Mouse (Mus musculus): ENCODE results near the gene Phyhd1. TPM values are rescaled to one million over a fixed set of nuclear protein-coding genes. Genes with fewer than 3 reads are reported as not detected.

Gene Phyhd1
- polyA plus RNA-seq, 1 experiment from 2014 or later = 18.9 TPM

DNA sequence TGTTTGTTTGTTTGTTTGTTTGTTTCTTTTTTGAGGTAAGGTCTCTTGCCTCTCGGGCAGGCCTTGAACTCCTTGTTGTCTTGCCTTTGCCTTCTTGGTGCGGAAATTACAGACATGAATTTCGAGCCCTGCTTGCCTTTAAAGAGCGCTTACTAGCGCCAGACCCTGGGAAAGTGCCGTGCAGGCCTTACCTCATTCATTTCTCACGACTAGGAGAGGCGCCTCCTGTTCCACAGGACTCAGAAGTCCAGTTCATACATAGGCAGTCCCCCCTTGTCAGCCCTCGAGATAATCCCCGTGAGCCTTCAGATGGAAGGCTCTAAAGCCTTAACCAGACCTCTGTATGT lies 21.0 kb downstream of the Phyhd1 start:
- Histone ChIP-seq H3K4me3 (replicated peaks; ENCODE audit: low read depth, low read length) (peak overlapping the region; percentile 96), H3K27ac (0 out of 2 replicates have a peak overlapping the region, but pooled peaks have one; percentile 63), H3K9ac (ENCODE audit: low read depth, low read length) (peak overlapping the region; percentile 87), H3K27me3 (ENCODE audit: insufficient read depth, low read length) (no peaks in the 10 kb centered on the region), H3K36me3 (ENCODE audit: insufficient read depth, low read length) (no peaks in the 10 kb centered on the region), H3K4me1 (replicated peaks; ENCODE audit: insufficient read depth, low read length) (peaks cover 19% of the 10 kb centered on the region), H3K9me3 (replicated peaks; ENCODE audit: low read length) (no peaks in the 10 kb centered on the region), H3K4me2 (ENCODE audit: low read length) (peak overlapping the region; percentile 93)
- WGBS = 1% methylated on average over 10 of the region's 10 CpGs
- DNase-seq (ENCODE audit: low spot score) (peak; percentile 63), ATAC-seq (replicated peaks; ENCODE audit: low FRiP score, low read depth) (no peak)
- TF ChIP-seq CTCF (IDR thresholded peaks at IDR 0.05; ENCODE audit: low read depth) = peak; percentile 12; the same call in 1 of the 2 replicates

DNA sequence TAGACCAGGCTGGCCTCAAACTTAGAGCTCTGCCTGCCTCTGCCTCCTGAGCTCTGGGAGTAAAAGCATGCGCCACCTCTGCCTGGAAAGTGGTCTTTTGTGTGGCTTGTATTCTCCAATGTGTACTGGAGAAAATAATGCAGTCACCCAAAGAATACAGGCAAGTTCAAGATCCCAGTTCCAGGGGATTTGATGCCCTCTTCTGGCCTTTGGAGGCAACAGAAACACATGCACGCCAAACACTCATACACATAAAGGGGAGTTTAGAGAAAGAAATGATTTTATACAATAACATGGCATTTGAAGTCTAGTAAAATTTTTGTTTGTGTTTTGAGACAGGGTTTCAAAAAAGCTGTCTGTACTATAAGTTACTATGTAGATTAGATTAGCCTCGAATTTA lies 33.5 kb downstream of the Phyhd1 start:
- H3K4me1 ChIP-seq (replicated peaks; ENCODE audit: insufficient read depth, low read length) = no peaks in the 10 kb centered on the region
- H3K36me3 ChIP-seq (ENCODE audit: insufficient read depth, low read length) = peaks cover 37% of the 10 kb centered on the region
- H3K9me3 ChIP-seq (replicated peaks; ENCODE audit: low read length) = no peaks in the 10 kb centered on the region
- no peak overlapping the region for H3K4me2 ChIP-seq (ENCODE audit: low read length)
- 83% methylated on average over 3 of the region's 3 CpGs for WGBS
- TF ChIP-seq CTCF (IDR thresholded peaks at IDR 0.05; ENCODE audit: low read depth) = peak; percentile 54; the same call in 1 of the 2 replicates
- no peak overlapping the region for H3K4me3 ChIP-seq (replicated peaks; ENCODE audit: low read depth, low read length)
- DNase-seq (ENCODE audit: low spot score) = peak; percentile 15
- no peak for ATAC-seq (replicated peaks; ENCODE audit: low FRiP score, low read depth)
- no peak overlapping the region for H3K27ac ChIP-seq
- no peak overlapping the region for H3K9ac ChIP-seq (ENCODE audit: low read depth, low read length)
- H3K27me3 ChIP-seq (ENCODE audit: insufficient read depth, low read length) = no peaks in the 10 kb centered on the region

DNA sequence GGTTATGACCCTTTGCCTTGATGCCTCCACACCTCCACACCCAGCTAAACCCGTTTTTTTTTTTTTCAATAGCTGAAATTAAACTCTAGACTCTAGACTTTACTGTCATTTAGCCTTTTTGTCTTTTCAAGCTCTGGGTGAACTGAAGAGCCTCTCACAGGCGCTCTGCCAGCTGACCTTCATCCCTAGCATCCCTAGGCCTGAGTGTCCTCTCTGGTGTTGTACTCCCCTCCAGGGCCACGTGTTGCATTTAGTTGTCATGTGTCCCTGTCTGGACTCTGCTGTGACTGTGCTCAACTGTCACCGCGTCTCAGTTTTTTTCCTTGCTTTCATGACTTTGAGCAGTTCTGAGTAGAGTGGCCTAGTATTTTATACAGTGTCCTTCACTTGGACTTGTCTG lies 34.0 kb downstream of the Phyhd1 start:
- ATAC-seq (replicated peaks; ENCODE audit: low FRiP score, low read depth) = no peak
- no peak for DNase-seq (ENCODE audit: low spot score)
- H3K9me3 ChIP-seq (replicated peaks; ENCODE audit: low read length) = no peaks in the 10 kb centered on the region
- H3K4me3 ChIP-seq (replicated peaks; ENCODE audit: low read depth, low read length) = no peak overlapping the region
- no peak overlapping the region for H3K27ac ChIP-seq
- H3K36me3 ChIP-seq (ENCODE audit: insufficient read depth, low read length) = peaks cover 42% of the 10 kb centered on the region
- no peaks in the 10 kb centered on the region for H3K27me3 ChIP-seq (ENCODE audit: insufficient read depth, low read length)
- WGBS = 88% methylated on average over 5 of the region's 5 CpGs
- H3K9ac ChIP-seq (ENCODE audit: low read depth, low read length) = no peak overlapping the region
- H3K4me2 ChIP-seq (ENCODE audit: low read length) = no peak overlapping the region
- no peak for TF ChIP-seq CTCF (IDR thresholded peaks at IDR 0.05; ENCODE audit: low read depth)
- no peaks in the 10 kb centered on the region for H3K4me1 ChIP-seq (replicated peaks; ENCODE audit: insufficient read depth, low read length)

DNA sequence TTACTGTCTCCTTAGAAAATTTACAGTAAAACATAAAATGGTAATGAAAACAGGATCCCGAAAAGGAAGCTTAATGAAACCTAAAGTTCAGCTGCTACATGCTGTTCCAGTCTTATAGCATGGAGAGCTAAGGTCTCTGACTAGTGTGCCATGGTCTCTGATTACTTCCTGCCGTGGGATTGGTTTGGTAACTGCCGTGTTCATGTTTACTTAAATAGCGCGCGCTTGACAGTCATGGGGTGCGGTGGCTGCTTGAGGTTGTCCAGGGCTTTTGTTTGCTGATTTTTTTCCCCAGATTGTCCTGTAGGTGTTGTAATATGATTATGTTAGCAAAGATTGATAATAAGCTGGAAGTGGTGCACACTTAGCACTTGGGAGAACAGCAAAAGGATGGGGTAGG lies 40.1 kb downstream of the Phyhd1 start:
- no peak for TF ChIP-seq CTCF (IDR thresholded peaks at IDR 0.05; ENCODE audit: low read depth)
- whole genome bisulfite sequencing = 92% methylated on average over 7 of the region's 7 CpGs
- Histone ChIP-seq H3K36me3 (ENCODE audit: insufficient read depth, low read length) (peaks cover 71% of the 10 kb centered on the region), H3K9ac (ENCODE audit: low read depth, low read length) (no peak overlapping the region), H3K4me3 (replicated peaks; ENCODE audit: low read depth, low read length) (no peak overlapping the region), H3K4me1 (replicated peaks; ENCODE audit: insufficient read depth, low read length) (no peaks in the 10 kb centered on the region), H3K9me3 (replicated peaks; ENCODE audit: low read length) (no peaks in the 10 kb centered on the region), H3K4me2 (ENCODE audit: low read length) (no peak overlapping the region), H3K27me3 (ENCODE audit: insufficient read depth, low read length) (no peaks in the 10 kb centered on the region), H3K27ac (no peak overlapping the region)
- ATAC-seq (replicated peaks; ENCODE audit: low FRiP score, low read depth) (no peak), DNase-seq (ENCODE audit: low spot score) (no peak)

DNA sequence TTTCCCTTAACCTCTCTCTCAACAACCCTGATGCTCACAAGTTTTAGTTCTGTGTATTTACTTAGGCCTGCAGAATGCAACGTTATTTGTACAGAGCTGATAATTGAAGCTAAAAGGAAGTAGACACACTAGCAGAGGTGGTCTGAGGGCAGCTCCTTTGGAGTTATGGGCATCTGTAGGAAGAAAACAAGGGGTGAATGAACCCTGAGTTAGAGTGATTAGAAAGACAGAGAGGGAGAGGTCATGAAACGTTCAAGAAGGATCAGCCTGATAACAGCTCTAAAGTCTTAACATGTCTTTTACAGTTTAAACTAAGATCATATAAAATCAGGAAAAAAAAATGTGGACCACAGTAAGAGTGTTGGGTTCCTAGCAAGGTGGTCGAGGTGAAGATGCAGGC lies 43.3 kb downstream of the Phyhd1 start:
- Histone ChIP-seq H3K27me3 (ENCODE audit: insufficient read depth, low read length) (no peaks in the 10 kb centered on the region), H3K36me3 (ENCODE audit: insufficient read depth, low read length) (peaks cover 64% of the 10 kb centered on the region), H3K27ac (no peak overlapping the region), H3K4me3 (replicated peaks; ENCODE audit: low read depth, low read length) (no peak overlapping the region), H3K4me1 (replicated peaks; ENCODE audit: insufficient read depth, low read length) (no peaks in the 10 kb centered on the region), H3K9me3 (replicated peaks; ENCODE audit: low read length) (no peaks in the 10 kb centered on the region), H3K4me2 (ENCODE audit: low read length) (no peak overlapping the region), H3K9ac (ENCODE audit: low read depth, low read length) (no peak overlapping the region)
- DNase-seq (ENCODE audit: low spot score) = no peak
- 90% methylated on average over 3 of the region's 3 CpGs for WGBS
- no peak for ATAC-seq (replicated peaks; ENCODE audit: low FRiP score, low read depth)
- TF ChIP-seq CTCF (IDR thresholded peaks at IDR 0.05; ENCODE audit: low read depth) = no peak

DNA sequence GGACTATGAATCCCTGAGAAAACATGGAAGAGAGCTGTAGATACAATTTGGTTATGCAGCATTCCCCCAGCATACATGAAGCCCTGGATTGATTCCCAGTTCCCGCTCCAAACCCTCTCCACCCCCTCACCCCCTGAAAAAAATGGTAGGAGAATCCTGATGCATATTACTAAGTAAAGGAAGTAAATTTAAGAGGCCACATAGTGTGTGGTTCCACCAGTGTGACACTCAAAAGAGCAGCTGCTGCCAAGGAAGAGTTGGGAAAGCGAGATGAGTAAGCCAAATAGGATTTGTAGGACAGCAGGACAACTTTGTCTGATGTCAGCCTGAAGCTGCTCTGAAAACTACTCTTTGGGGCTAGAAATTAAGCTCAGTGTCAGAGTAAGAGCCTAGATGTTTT lies 45.5 kb downstream of the Phyhd1 start:
- H3K9me3 ChIP-seq (replicated peaks; ENCODE audit: low read length) = no peaks in the 10 kb centered on the region
- TF ChIP-seq CTCF (IDR thresholded peaks at IDR 0.05; ENCODE audit: low read depth) = no peak
- peaks cover 70% of the 10 kb centered on the region for H3K36me3 ChIP-seq (ENCODE audit: insufficient read depth, low read length)
- no peak overlapping the region for H3K27ac ChIP-seq
- DNase-seq (ENCODE audit: low spot score) = no peak
- H3K4me1 ChIP-seq (replicated peaks; ENCODE audit: insufficient read depth, low read length) = no peaks in the 10 kb centered on the region
- H3K27me3 ChIP-seq (ENCODE audit: insufficient read depth, low read length) = no peaks in the 10 kb centered on the region
- H3K9ac ChIP-seq (ENCODE audit: low read depth, low read length) = no peak overlapping the region
- no peak overlapping the region for H3K4me3 ChIP-seq (replicated peaks; ENCODE audit: low read depth, low read length)
- ATAC-seq (replicated peaks; ENCODE audit: low FRiP score, low read depth) = no peak
- 86% methylated on average over 2 of the region's 2 CpGs for WGBS
- no peak overlapping the region for H3K4me2 ChIP-seq (ENCODE audit: low read length)

DNA sequence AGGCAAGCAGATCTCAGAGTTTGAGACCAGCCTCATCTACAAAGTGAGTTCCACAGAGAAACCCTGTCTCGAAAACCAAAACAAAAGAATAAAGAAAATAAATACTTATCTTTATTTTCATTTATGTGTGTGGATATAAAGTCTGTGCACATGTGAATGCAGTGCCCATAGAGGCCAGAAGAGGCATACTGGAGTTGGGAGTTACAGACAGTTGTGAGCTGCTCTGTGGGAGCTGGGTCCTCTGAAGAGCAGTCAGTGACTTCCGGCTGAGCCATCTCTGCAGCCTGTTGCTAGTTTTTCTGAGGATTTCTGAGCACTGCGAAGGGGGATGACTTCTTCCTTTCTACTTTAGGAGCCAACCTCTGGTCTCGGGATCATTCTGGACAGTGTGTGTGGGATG lies 50.1 kb downstream of the Phyhd1 start:
- Histone ChIP-seq H3K4me2 (ENCODE audit: low read length) (no peak overlapping the region), H3K9me3 (replicated peaks; ENCODE audit: low read length) (no peaks in the 10 kb centered on the region), H3K4me1 (replicated peaks; ENCODE audit: insufficient read depth, low read length) (no peaks in the 10 kb centered on the region), H3K9ac (ENCODE audit: low read depth, low read length) (no peak overlapping the region), H3K27me3 (ENCODE audit: insufficient read depth, low read length) (no peaks in the 10 kb centered on the region), H3K36me3 (ENCODE audit: insufficient read depth, low read length) (peaks cover 58% of the 10 kb centered on the region), H3K27ac (no peak overlapping the region), H3K4me3 (replicated peaks; ENCODE audit: low read depth, low read length) (no peak overlapping the region)
- 93% methylated on average over 4 of the region's 4 CpGs for WGBS
- ATAC-seq (replicated peaks; ENCODE audit: low FRiP score, low read depth) = no peak
- DNase-seq (ENCODE audit: low spot score) = peak; percentile 8
- TF ChIP-seq CTCF (IDR thresholded peaks at IDR 0.05; ENCODE audit: low read depth) = peak; percentile 16; the same call in 1 of the 2 replicates

All from kidney, postnatal 0 days (tissue).